Mouse (Mus musculus) liver, embryonic 14.5 days (tissue): ENCODE measurements at regions not wholly inside any gene's neighbourhood (a gene's known extent, or its start where the extent isn't known, plus 50 kb on each side); places are given as distances from the start of the nearest gene placed in this dataset.

Experiments
- ATAC-seq: fragments of 200-750 bp; cut with Nextera tagmentation; 2 replicates; pipeline ENCODE4 v1.8.0; 2017; ENCODE audit warnings: moderate number of reproducible peaks, mild to moderate bottlenecking, moderate library complexity; ENCODE audit not compliant: insufficient read depth
- DNase-seq, 3 experiments: peaks; one replicate each; pipeline ENCODE4 v3.0.0-alpha.2; 2012 to 2013; ENCODE audit warnings: low read depth in 3 of 3, low spot score in 3 of 3
- H3K27ac ChIP-seq: fragments of 300-500 bp; sonication (generic); 2 replicates; pipeline ENCODE4 v1.5.1; 2014; ENCODE audit warnings: moderate library complexity, mild to moderate bottlenecking, control low read depth, inconsistent platforms
- H3K27me3 ChIP-seq: fragments of 300-500 bp; sonication (generic); 2 replicates; pipeline ENCODE4 v1.6.1; 2014; ENCODE audit warnings: mild to moderate bottlenecking, low read length, moderate library complexity; ENCODE audit not compliant: control insufficient read depth, insufficient read depth
- H3K36me3 ChIP-seq: fragments of 300-500 bp; sonication (generic); replicated peaks from 2 replicates; pipeline ENCODE4 v1.6.1; 2014; ENCODE audit warnings: low read depth; ENCODE audit not compliant: control insufficient read depth, insufficient read depth
- H3K4me1 ChIP-seq, 2 experiments: fragments of 200-500 bp in 1 of 2; fragments of 300-500 bp in 1 of 2; sonication (generic) in 1 of 2; replicated peaks; 2 replicates each; pipeline ENCODE4 v1.6.1; 2012 to 2014; ENCODE audit warnings: antibody characterized with exemption in 1 of 2, inconsistent platforms in 1 of 2, low read length in 1 of 2; ENCODE audit not compliant: control insufficient read depth in 2 of 2, insufficient read depth in 2 of 2
- H3K4me2 ChIP-seq: fragments of 300-500 bp; sonication (generic); 2 replicates; pipeline ENCODE4 v1.6.1; 2014; ENCODE audit warnings: low read depth, mild to moderate bottlenecking, control low read depth, moderate library complexity
- H3K4me3 ChIP-seq, 2 experiments: fragments of 200-500 bp in 1 of 2; fragments of 300-500 bp in 1 of 2; sonication (generic) in 1 of 2; 2 replicates each; pipeline ENCODE4 v1.5.1; 2012 to 2014; ENCODE audit warnings: low read depth in 2 of 2, low read length in 2 of 2, mild to moderate bottlenecking in 2 of 2, control low read depth in 1 of 2, inconsistent platforms in 1 of 2, moderate library complexity in 1 of 2; ENCODE audit not compliant: insufficient read depth in 1 of 2
- H3K9ac ChIP-seq: fragments of 300-500 bp; sonication (generic); replicated peaks from 2 replicates; pipeline ENCODE4 v1.6.1; 2014; ENCODE audit warnings: mild to moderate bottlenecking, control low read depth, moderate library complexity
- H3K9me3 ChIP-seq: fragments of 300-500 bp; sonication (generic); 2 replicates; pipeline ENCODE4 v1.6.1; 2016; ENCODE audit warnings: low read length, mixed read lengths; ENCODE audit not compliant: control insufficient read depth
- CTCF ChIP-seq: IDR thresholded peaks from 2 replicates; pipeline ENCODE4 v1.5.1; 2016; ENCODE audit warnings: antibody characterized with exemption, low read depth, control low read depth
- EP300 ChIP-seq: IDR thresholded peaks from 2 replicates; pipeline ENCODE4 v1.6.1; 2016; ENCODE audit warnings: antibody characterized with exemption, low read depth
- WGBS: fragments of 180-500 bp; shearing (Covaris S2); extraction: QIAGEN DNeasy Blood & Tissue Kit; methylation state at CpG from one replicate; pipeline ENCODE4 v1.1.7; 2014; ENCODE audit not compliant: insufficient replicate concordance; 5-methylcytosine and 5-hydroxymethylcytosine counted together

GRCm38 (mm10) chr6:117254620-117255228, 86.4 kb downstream of the Cxcl12 start:
- DNase-seq: no peak
- no peaks in the 10 kb centered on the region for H3K4me1 ChIP-seq
- WGBS: 56% methylated on average over 3 of the region's 3 CpGs

DNA sequence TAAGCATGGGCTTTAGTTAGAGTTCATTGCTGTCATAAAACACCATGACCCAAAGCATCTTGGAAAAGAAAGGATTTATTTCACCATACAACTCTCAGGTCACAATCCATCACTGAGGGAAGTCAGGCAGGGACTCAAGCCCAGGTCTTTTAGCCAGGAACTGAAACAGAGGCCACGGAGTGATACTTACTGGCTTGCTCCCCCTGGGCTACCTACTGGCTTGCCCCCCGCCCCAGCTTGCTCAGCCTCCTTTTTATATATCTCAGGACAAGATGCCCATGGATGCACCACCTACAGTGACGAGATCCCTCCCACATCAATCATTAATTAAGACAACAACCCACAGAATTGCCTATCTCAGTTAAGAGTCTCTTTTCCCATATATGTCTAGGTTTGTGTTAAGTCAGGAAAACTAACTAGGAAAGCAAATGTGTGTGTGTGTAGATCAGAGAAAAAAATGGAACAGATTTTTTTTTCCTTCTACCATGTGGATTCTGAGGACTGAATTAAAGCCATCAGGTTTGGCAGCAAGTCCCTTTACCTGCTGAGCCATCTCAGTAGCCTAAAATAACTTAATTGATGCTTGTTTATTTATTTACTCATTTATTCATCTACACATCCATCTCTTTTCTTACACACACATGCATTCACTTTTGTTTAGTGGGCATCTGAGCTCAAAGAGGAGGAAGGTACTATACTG, 87.2 kb downstream of the Cxcl12 start:
- Histone ChIP-seq H3K36me3 (no peaks in the 10 kb centered on the region), H3K9ac (no peak overlapping the region), H3K9me3 (no peaks in the 10 kb centered on the region), H3K27ac (no peak overlapping the region), H3K4me1 (no peaks in the 10 kb centered on the region), H3K27me3 (no peaks in the 10 kb centered on the region), H3K4me3 (no peak overlapping the region), H3K4me2 (no peak overlapping the region)
- no peak for DNase-seq
- no peak for ATAC-seq
- 45% methylated on average over 3 of the region's 3 CpGs for WGBS
- TF ChIP-seq EP300 (no peak), CTCF (no peak)

More at GRCm38 (mm10) chr6:117254620-117255228, 86.4 kb downstream of the Cxcl12 start:
- no peak for ATAC-seq
- Histone ChIP-seq H3K9me3 (no peaks in the 10 kb centered on the region), H3K4me3 (no peak overlapping the region), H3K27ac (no peak overlapping the region), H3K27me3 (no peaks in the 10 kb centered on the region), H3K36me3 (no peaks in the 10 kb centered on the region), H3K4me2 (no peak overlapping the region), H3K9ac (no peak overlapping the region)
- TF ChIP-seq EP300 (no peak), CTCF (no peak)

GRCm38 (mm10) chr6:117256099-117256471, 87.8 kb downstream of the Cxcl12 start:
- Histone ChIP-seq H3K4me3 (no peak overlapping the region), H3K4me1 (no peaks in the 10 kb centered on the region), H3K9me3 (no peaks in the 10 kb centered on the region), H3K27me3 (no peaks in the 10 kb centered on the region), H3K36me3 (no peaks in the 10 kb centered on the region), H3K4me2 (no peak overlapping the region), H3K27ac (no peak overlapping the region), H3K9ac (no peak overlapping the region)
- TF ChIP-seq EP300 (no peak), CTCF (no peak)
- no peak for ATAC-seq
- DNase-seq: no peak
- 53% methylated on average over 2 of the region's 2 CpGs for whole genome bisulfite sequencing

GRCm38 (mm10) chr6:117257591-117257990, 89.3 kb downstream of the Cxcl12 start:
- no peak overlapping the region for H3K4me2 ChIP-seq
- WGBS: 45% methylated on average over 4 of the region's 4 CpGs
- H3K4me3 ChIP-seq: no peak overlapping the region
- no peak overlapping the region for H3K9ac ChIP-seq
- no peaks in the 10 kb centered on the region for H3K36me3 ChIP-seq
- H3K4me1 ChIP-seq: no peaks in the 10 kb centered on the region
- DNase-seq (no peak), ATAC-seq (no peak)
- H3K27ac ChIP-seq: no peak overlapping the region
- no peaks in the 10 kb centered on the region for H3K9me3 ChIP-seq
- TF ChIP-seq EP300: no peak
- no peak for TF ChIP-seq CTCF
- no peaks in the 10 kb centered on the region for H3K27me3 ChIP-seq

- no peak overlapping the region for H3K4me3 ChIP-seq
- no peaks in the 10 kb centered on the region for H3K9me3 ChIP-seq
- TF ChIP-seq CTCF (no peak), EP300 (no peak)
- WGBS: 38% methylated on average over 1 of the region's 1 CpGs
- H3K9ac ChIP-seq: no peak overlapping the region
- no peak for DNase-seq
- ATAC-seq: no peak
- no peak overlapping the region for H3K4me2 ChIP-seq
- H3K36me3 ChIP-seq: no peaks in the 10 kb centered on the region
- 0 out of 4 replicates have a peak, but pooled peaks cover 0 to 3% of the 10 kb centered on the region in 2 experiments for H3K4me1 ChIP-seq
- H3K27ac ChIP-seq: no peak overlapping the region
- H3K27me3 ChIP-seq: no peaks in the 10 kb centered on the region
These were observed 99.6 kb downstream of the Cxcl12 start for GRCm38 (mm10) chr6:117267906-117268305.
